Mouse (Mus musculus): ENCODE measurements around the gene Scd4.

DNA sequence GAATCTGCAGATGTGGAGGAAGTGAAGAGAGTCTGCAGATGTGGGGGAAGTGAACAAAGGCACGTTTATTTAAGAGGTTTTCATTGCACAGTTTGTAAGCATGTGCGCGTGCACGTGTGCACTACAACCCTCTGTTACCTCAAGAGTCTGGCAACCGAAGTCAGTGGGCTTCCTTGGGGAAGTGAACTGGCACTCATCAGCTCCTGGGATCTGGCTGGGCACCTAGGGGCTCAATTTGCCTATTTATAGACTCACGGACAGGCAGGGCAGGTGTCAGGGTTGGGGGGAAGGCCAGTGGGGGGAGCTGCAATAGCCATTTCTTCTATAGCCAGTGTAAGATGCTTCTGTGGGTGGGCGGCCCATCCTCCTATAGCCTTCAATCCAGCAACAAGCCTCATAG, 18.9 kb downstream of the Scd4 start:
- no peak for TF ChIP-seq POLR2A (IDR thresholded peaks at IDR 0.05; ENCODE audit: insufficient read depth, low read depth, low read length)
- TF ChIP-seq CTCF (IDR thresholded peaks at IDR 0.05), result no peak

Measured in heart, adult 2 months (tissue).